Mouse (Mus musculus) gastrocnemius, postnatal 14 days (tissue): ENCODE data around the gene Gpc6. TPM values are rescaled to one million over a fixed set of nuclear protein-coding genes. Genes with fewer than 3 reads are reported as not detected.

ENCODE experiments used
- DNase-seq: peaks from one replicate; pipeline ENCODE4 v3.0.0; 2021; ENCODE audit warnings: mixed read lengths
- intact Hi-C: fragments of 180-260 bp; cut with DNase I; formaldehyde crosslinking; loops from one replicate; pipeline ENCODE4 v1.15.1; 2025; ENCODE audit warnings: low total_unique reads
- microRNA-seq, 2 experiments: library from miRNA; unstranded; fragments of <30 nt; microRNA quantifications; one replicate each; pipeline ENCODE4 v1.2.0; 2021
- total RNA-seq, 2 experiments: library from RNA; stranded (reverse); gene quantifications; 2 replicates each; pipeline ENCODE4 v1.2.3; 2021

The Gpc6 gene
- total RNA-seq, 2 experiments from 2014 or later: 7.7 to 9.6 TPM

DNA sequence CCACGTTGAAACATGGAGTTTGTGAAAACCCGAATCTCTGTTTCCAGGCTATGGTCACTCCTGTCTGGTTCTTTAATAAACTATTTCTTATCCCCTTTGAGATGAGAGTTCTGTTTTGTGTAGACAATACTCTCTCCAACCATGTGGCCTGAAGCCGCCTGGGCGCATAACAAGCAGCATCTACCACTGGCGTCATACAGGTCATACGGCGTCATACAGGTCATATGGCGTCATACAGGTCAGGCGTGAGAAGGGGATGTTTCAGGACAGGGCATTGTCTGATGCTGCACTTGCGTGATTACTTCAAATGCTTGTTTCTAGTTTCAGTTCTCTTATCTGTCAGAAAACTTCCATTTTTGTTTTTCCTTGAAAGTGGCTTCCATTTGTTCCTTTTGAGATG is 1079.3 kb downstream of the Gpc6 start:
- DNase-seq: no peak
- intact Hi-C loops: loop anchor here (5.0 kb wide), 1 partner anchor 148 kb away; no protein-coding TSS in a partner anchor

DNA sequence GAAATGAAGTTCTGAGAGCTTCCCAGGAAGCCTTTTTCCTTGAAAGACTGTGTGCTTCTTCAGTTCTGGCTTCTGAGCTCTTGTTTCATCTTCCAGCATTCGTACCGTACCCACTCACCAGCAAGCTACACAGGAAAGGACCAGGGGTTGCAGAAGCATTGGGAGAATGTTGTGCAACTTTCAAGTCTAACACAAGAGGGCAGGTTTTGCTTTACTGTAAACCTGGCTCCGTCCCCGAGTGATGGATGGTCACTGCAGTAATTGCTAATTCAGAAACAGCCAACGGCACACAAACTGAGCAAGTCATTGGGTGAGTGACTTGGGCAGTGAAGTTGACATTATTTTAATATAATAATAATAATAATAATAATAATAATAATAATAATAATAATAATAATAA is 1080.6 kb downstream of the Gpc6 start:
- DNase-seq: peak; percentile 28
- intact Hi-C loops: no loop called here

DNA sequence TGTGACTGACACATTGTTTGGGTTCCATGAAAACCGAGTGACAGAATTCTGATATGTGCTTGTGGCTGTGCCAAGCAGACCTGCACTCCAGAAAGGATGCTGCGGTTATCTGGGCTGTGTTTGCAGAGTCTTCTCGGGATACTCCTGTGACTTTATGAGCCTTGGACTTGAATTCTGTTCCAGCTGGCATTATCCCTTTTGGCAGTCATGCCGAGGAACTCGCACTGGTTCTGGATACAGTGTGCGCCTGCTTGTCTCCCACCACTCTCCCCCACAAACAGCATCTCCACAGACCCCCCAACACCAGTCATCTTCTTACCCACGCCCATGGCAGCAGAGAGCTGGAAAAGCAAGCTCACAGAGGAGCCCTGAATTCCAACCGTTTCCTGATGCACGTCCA is 1084.4 kb downstream of the Gpc6 start:
- no peak for DNase-seq
- intact Hi-C loops: no loop called here

- DNase-seq: no peak
- intact Hi-C loops: no loop called here
Observed at GRCm38 (mm10) chr14:118013237-118013636, 1088.1 kb downstream of the Gpc6 start.

- intact Hi-C loops: no loop called here
Observed at GRCm38 (mm10) chr14:118019314-118019713, 1094.2 kb downstream of the Gpc6 start.

GRCm38 (mm10) chr14:118021867-118022543 is 1096.9 kb downstream of the Gpc6 start:
- DNase-seq: no peak

More at GRCm38 (mm10) chr14:118019314-118019713, 1094.2 kb downstream of the Gpc6 start:
- no peak for DNase-seq

More at GRCm38 (mm10) chr14:118021867-118022543, 1096.9 kb downstream of the Gpc6 start:
- intact Hi-C loops: no loop called here

Small RNA genes within 50 kb of the gene (microRNA-seq; reads per million reads assigned to microRNA genes)
- 0 reads per million in 2 experiments for gene Mir6239
